Mouse (Mus musculus) heart, postnatal 0 days (tissue): Measurements from ENCODE around the gene Tns3.

Experiments used
- CTCF ChIP-seq: IDR thresholded peaks from 2 replicates; pipeline ENCODE4 v1.5.1; 2016; ENCODE audit warnings: antibody characterized with exemption, control low read depth, low read depth
- EP300 ChIP-seq: IDR thresholded peaks from 2 replicates; pipeline ENCODE4 v1.6.1; 2016; ENCODE audit warnings: antibody characterized with exemption, low read depth

GRCm38 (mm10) chr11:8463866-8464265, 200.5 kb downstream of the Tns3 start:
- no peak for TF ChIP-seq CTCF
- no peak for TF ChIP-seq EP300
